Mouse (Mus musculus) CH12.LX (cell line): ENCODE data around the gene Micall2. TPM values are rescaled to one million over a fixed set of nuclear protein-coding genes. Genes with fewer than 3 reads are reported as not detected.

Experiments used
- DNase-seq: peaks from one replicate; pipeline ENCODE4 v3.0.0-alpha.2; 2013; ENCODE audit errors: extremely low read depth
- H3K27ac ChIP-seq: 2 replicates; pipeline ENCODE4 v1.5.1; 2012; ENCODE audit warnings: low read depth, mild to moderate bottlenecking, control low read depth, moderate library complexity; ENCODE audit not compliant: insufficient read depth
- H3K27me3 ChIP-seq: replicated peaks from 2 replicates; pipeline ENCODE3; 2012; ENCODE audit warnings: inconsistent platforms
- H3K36me3 ChIP-seq, 2 experiments: replicated peaks in 1 of 2; 2 replicates each; pipeline versions ENCODE3 to v1.6.1; 2012; ENCODE audit warnings: inconsistent platforms in 1 of 2, low read length in 1 of 2, mild to moderate bottlenecking in 1 of 2, mixed read lengths in 1 of 2, moderate library complexity in 1 of 2; ENCODE audit not compliant: control insufficient read depth in 1 of 2, insufficient read depth in 1 of 2
- H3K4me1 ChIP-seq, 2 experiments: 2 replicates each; pipeline ENCODE4 v1.6.1; 2012; ENCODE audit warnings: inconsistent platforms in 1 of 2, moderate library complexity in 1 of 2; ENCODE audit not compliant: insufficient read depth in 2 of 2, control insufficient read depth in 1 of 2
- H3K4me2 ChIP-seq: 2 replicates; pipeline ENCODE4 v1.6.1; 2012; ENCODE audit warnings: low read depth, mild to moderate bottlenecking, control low read depth; ENCODE audit not compliant: poor library complexity, insufficient read depth, severe bottlenecking
- H3K4me3 ChIP-seq, 3 experiments: fragments of 150-350 bp in 1 of 3; sonication (generic) in 1 of 3; replicated peaks in 1 of 3; 2 replicates each; pipeline versions ENCODE3 to v1.5.1; 2011 to 2012; ENCODE audit warnings: low read depth in 2 of 3, low read length in 2 of 3, mild to moderate bottlenecking in 2 of 3, moderate library complexity in 2 of 3, control low read depth in 1 of 3, improper control_type of control experiment in 1 of 3, inconsistent platforms in 1 of 3, mixed read lengths in 1 of 3; ENCODE audit not compliant: poor library complexity in 1 of 3
- H3K79me2 ChIP-seq: replicated peaks from 2 replicates; pipeline ENCODE4 v1.6.1; 2012; ENCODE audit warnings: mild to moderate bottlenecking, moderate library complexity; ENCODE audit not compliant: control insufficient read depth, poor library complexity, insufficient read depth, severe bottlenecking; ENCODE audit errors: extremely low read depth
- H3K9ac ChIP-seq: 2 replicates; pipeline ENCODE4 v1.6.1; 2012; ENCODE audit warnings: low read depth, mild to moderate bottlenecking, control low read depth, moderate library complexity; ENCODE audit not compliant: insufficient read depth
- H3K9me3 ChIP-seq: replicated peaks from 2 replicates; pipeline ENCODE3; 2012; ENCODE audit warnings: low read length, inconsistent platforms, mixed read lengths
- CHD1 ChIP-seq: IDR thresholded peaks from 2 replicates; pipeline ENCODE4 v1.6.1; 2012; ENCODE audit warnings: low read depth, low read length, improper control_type of control experiment, inconsistent platforms
- CTCF ChIP-seq, 2 experiments: IDR thresholded peaks in 1 of 2; conservative IDR thresholded peaks in 1 of 2; 2 replicates each; pipeline ENCODE4 v1.5.1; 2011 to 2012; ENCODE audit warnings: low read depth in 2 of 2, low read length in 2 of 2, improper control_type of control experiment in 1 of 2, inconsistent platforms in 1 of 2, mild to moderate bottlenecking in 1 of 2, moderate library complexity in 1 of 2
- E2F4 ChIP-seq: IDR thresholded peaks from 2 replicates; pipeline ENCODE4 v1.6.1; 2011; ENCODE audit warnings: low read depth, low read length, improper control_type of control experiment; ENCODE audit not compliant: insufficient replicate concordance
- EP300 ChIP-seq: IDR thresholded peaks from 2 replicates; pipeline ENCODE4 v1.6.1; 2011; ENCODE audit warnings: low read length, improper control_type of control experiment
- HCFC1 ChIP-seq: IDR thresholded peaks from 2 replicates; pipeline ENCODE4 v1.6.1; 2012; ENCODE audit warnings: low read depth, mild to moderate bottlenecking, inconsistent platforms, low read length, improper control_type of control experiment
- JUN ChIP-seq: IDR thresholded peaks from 2 replicates; pipeline ENCODE4 v1.6.1; 2011; ENCODE audit warnings: low read depth, mild to moderate bottlenecking, low read length, improper control_type of control experiment, moderate library complexity; ENCODE audit not compliant: insufficient read depth
- JUND ChIP-seq: conservative IDR thresholded peaks from 2 replicates; pipeline ENCODE4 v1.6.1; 2011; ENCODE audit warnings: low read depth, low read length, improper control_type of control experiment
- MAFK ChIP-seq: IDR thresholded peaks from 2 replicates; pipeline ENCODE4 v1.6.1; 2011; ENCODE audit warnings: low read length, improper control_type of control experiment; ENCODE audit not compliant: insufficient replicate concordance
- MAX ChIP-seq: IDR thresholded peaks from 2 replicates; pipeline ENCODE4 v1.6.1; 2011; ENCODE audit warnings: low read length, improper control_type of control experiment
- NELFE ChIP-seq: IDR thresholded peaks from 2 replicates; pipeline ENCODE4 v1.6.1; 2011; ENCODE audit warnings: low read depth, low read length, improper control_type of control experiment
- PAX5 ChIP-seq: IDR thresholded peaks from 2 replicates; pipeline ENCODE4 v1.6.1; 2012; ENCODE audit warnings: low read length, inconsistent platforms, mixed read lengths
- POLR2A ChIP-seq: IDR thresholded peaks from 2 replicates; pipeline ENCODE4 v1.6.1; 2011; ENCODE audit warnings: low read depth, mild to moderate bottlenecking, improper control_type of control experiment, low read length
- RAD21 ChIP-seq: IDR thresholded peaks from 2 replicates; pipeline ENCODE4 v1.6.1; 2011; ENCODE audit warnings: low read depth, mild to moderate bottlenecking, low read length, improper control_type of control experiment, moderate library complexity
- RCOR1 ChIP-seq: conservative IDR thresholded peaks from 2 replicates; pipeline ENCODE4 v1.6.1; 2012; ENCODE audit warnings: low read depth, mild to moderate bottlenecking, inconsistent platforms, low read length, improper control_type of control experiment
- SIN3A ChIP-seq: IDR thresholded peaks from 2 replicates; pipeline ENCODE4 v1.6.1; 2012; ENCODE audit warnings: low read length, improper control_type of control experiment, inconsistent platforms
- TCF12 ChIP-seq: IDR thresholded peaks from 2 replicates; pipeline ENCODE4 v1.6.1; 2014; ENCODE audit warnings: low read depth, mild to moderate bottlenecking, inconsistent platforms, low read length, improper control_type of control experiment
- UBTF ChIP-seq: IDR thresholded peaks from 2 replicates; pipeline ENCODE4 v1.6.1; 2012; ENCODE audit warnings: low read depth, mild to moderate bottlenecking, inconsistent platforms, low read length, improper control_type of control experiment, moderate library complexity
- USF1 ChIP-seq: IDR thresholded peaks from 2 replicates; pipeline ENCODE4 v1.6.1; 2014; ENCODE audit warnings: low read depth, mild to moderate bottlenecking, inconsistent platforms, low read length, improper control_type of control experiment
- ZMIZ1 ChIP-seq: IDR thresholded peaks from 2 replicates; pipeline ENCODE4 v1.6.1; 2012; ENCODE audit warnings: low read depth, mild to moderate bottlenecking, inconsistent platforms, low read length, improper control_type of control experiment
- ZNF384 ChIP-seq: IDR thresholded peaks from 2 replicates; pipeline ENCODE4 v1.6.1; 2012; ENCODE audit warnings: low read depth, low read length, improper control_type of control experiment, inconsistent platforms
- dilution Hi-C: fragments of 300-500 bp; cut with MboI; formaldehyde crosslinking; loops from 2 replicates; pipeline ENCODE4 v1.14.3; 2020; ENCODE audit warnings: low sequenced_read_pairs; ENCODE audit not compliant: extremely low pct_unique_long_range_greater_than_20kb, extremely low pct_ligation_motif_present
- in situ Hi-C: fragments of 300-500 bp; cut with MboI; formaldehyde crosslinking; loops from 3 replicates; pipeline ENCODE4 v1.14.3; 2019; ENCODE audit warnings: low sequenced_read_pairs, low pct_ligation_motif_present, low pct_unique_long_range_greater_than_20kb, mixed read lengths
- polyA plus RNA-seq: library from polyadenylated mRNA; unstranded; fragments of >175 nt; gene quantifications from 2 replicates; pipeline ENCODE4 v1.2.1, GENCODE M21; 2012; ENCODE audit warnings: low read depth; ENCODE audit not compliant: insufficient read length
- total RNA-seq, 2 experiments: library from RNA; depleted of rRNA; stranded (reverse); fragments of 300-350 nt in 1 of 2; fragments of >200 nt in 1 of 2; gene quantifications; 2 replicates each; pipeline ENCODE4 v1.2.3; 2012 to 2014

The Micall2 gene
- total and polyA plus RNA-seq, 3 experiments = 1.3 to 3.0 (median 1.7) TPM

- dilution Hi-C loops (no loop called here), in situ Hi-C loops (no loop called here)
- H3K4me1 ChIP-seq = peaks cover 0 to 13% of the 10 kb centered on the region in 2 experiments; a peak in 2 of 4 replicates
- H3K9me3 ChIP-seq = peaks cover 12% of the 10 kb centered on the region
- no peak overlapping the region for H3K27ac ChIP-seq
- H3K36me3 ChIP-seq = no peaks in the 10 kb centered on the region
- DNase-seq = no peak
- no peak overlapping the region for H3K9ac ChIP-seq
- no peak overlapping the region for H3K4me3 ChIP-seq
- H3K27me3 ChIP-seq = peaks cover 15% of the 10 kb centered on the region
- no peak for TF ChIP-seq CTCF (conservative IDR thresholded peaks at IDR 0.05 in 1 of 2, IDR thresholded peaks at IDR 0.05 in 1 of 2; ENCODE audit: low read depth in 2 of 2, low read length in 2 of 2)
- TF ChIP-seq MAFK = no peak
- no peak for TF ChIP-seq JUND
- H3K4me2 ChIP-seq = no peak overlapping the region
- no peaks in the 10 kb centered on the region for H3K79me2 ChIP-seq
Measured at GRCm38 (mm10) chr5:139690791-139691190, 45.3 kb downstream of the Micall2 start.

GRCm38 (mm10) chr5:139688356-139688755 is 47.8 kb downstream of the Micall2 start:
- no peak for TF ChIP-seq TCF12
- TF ChIP-seq NELFE = no peak
- TF ChIP-seq CHD1 = no peak
- no peak for TF ChIP-seq POLR2A
- no peak for TF ChIP-seq SIN3A
- TF ChIP-seq MAX = no peak
- no peak for TF ChIP-seq RAD21
- TF ChIP-seq UBTF = no peak
- TF ChIP-seq EP300 = no peak
- no peak for TF ChIP-seq E2F4
- TF ChIP-seq ZMIZ1 = no peak
- TF ChIP-seq ZNF384 = no peak
- TF ChIP-seq HCFC1 = no peak
- no peak for TF ChIP-seq MAFK
- TF ChIP-seq JUN = no peak
- no peak for TF ChIP-seq JUND
- no peak for TF ChIP-seq PAX5
- TF ChIP-seq USF1 = no peak
- no peak for TF ChIP-seq RCOR1
- in situ Hi-C loops = loop anchor here (10.0 kb wide), 1 partner anchor 324 kb away; no protein-coding TSS in a partner anchor
- dilution Hi-C loops = no loop called here
- Histone ChIP-seq H3K27me3 (peaks cover 33% of the 10 kb centered on the region), H3K36me3 (no peaks in the 10 kb centered on the region), H3K9ac (no peak overlapping the region), H3K9me3 (peaks cover 2% of the 10 kb centered on the region), H3K27ac (no peak overlapping the region), H3K4me2 (no peak overlapping the region), H3K79me2 (no peaks in the 10 kb centered on the region), H3K4me1 (peaks cover 0 to 17% of the 10 kb centered on the region in 2 experiments; a peak in 2 of 4 replicates), H3K4me3 (no peak overlapping the region)
- DNase-seq = no peak
